Mouse (Mus musculus): ENCODE measurements around the gene Anks3. TPM values are rescaled to one million over a fixed set of nuclear protein-coding genes. Genes with fewer than 3 reads are reported as not detected.

Anks3 gene
- total RNA-seq, 2 experiments from 2014 or later = 13.0 to 15.3 TPM

DNA sequence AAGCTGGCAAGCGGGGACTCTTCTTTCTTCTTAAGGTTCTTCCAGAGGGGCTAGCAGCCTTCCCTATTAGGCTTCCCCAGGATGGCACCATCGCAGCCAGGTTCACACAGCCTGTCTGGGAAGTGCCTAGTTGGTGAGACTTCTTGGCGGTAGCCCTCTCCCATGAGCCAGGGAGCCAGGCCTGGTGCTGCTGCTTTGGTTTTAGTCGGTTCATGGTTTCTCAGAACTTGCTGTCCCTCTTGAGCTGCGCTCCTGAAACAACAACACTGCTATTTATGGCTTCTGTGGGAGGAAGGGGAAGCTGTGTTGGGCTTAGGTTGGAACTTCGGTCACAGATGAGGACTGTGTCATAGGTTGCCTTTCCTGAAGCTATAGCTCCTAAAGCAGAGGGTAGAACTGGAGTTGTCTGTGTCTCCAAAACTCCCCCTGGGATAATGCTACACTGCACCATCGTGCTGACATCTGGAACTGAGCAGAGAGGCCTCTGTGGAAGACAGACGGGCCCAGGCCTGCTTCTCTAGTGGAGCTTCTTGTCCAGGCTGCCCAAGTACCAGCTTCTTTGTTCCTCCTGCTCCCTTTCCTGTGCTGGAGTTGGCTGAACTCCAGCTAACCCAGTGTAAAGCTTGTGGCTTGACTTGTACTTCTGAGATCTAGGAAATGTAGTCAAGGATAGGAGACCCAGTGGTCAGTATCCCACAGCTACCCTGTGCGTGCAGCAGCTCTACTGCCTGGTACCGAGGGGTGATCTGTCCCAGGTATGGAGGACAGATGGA lies 27.9 kb downstream of the Anks3 start:
- no peak for ATAC-seq (replicated peaks; ENCODE audit: low FRiP score, poor library complexity, severe bottlenecking)

DNA sequence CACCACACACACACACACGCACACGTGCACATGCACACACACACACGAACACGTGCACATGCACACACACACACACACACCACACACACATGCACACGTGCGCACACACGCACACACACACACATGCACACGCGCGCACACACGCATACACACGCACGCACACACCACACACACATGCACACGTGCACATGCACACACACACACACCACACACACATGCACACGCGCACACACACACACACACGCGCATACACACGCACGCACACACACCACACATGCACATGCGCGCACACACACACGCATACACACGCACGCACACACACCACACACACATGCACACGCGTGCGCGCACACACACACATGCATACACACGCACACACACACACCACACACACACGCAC lies 28.6 kb downstream of the Anks3 start:
- no peak for ATAC-seq (replicated peaks; ENCODE audit: low FRiP score, poor library complexity, severe bottlenecking)

DNA sequence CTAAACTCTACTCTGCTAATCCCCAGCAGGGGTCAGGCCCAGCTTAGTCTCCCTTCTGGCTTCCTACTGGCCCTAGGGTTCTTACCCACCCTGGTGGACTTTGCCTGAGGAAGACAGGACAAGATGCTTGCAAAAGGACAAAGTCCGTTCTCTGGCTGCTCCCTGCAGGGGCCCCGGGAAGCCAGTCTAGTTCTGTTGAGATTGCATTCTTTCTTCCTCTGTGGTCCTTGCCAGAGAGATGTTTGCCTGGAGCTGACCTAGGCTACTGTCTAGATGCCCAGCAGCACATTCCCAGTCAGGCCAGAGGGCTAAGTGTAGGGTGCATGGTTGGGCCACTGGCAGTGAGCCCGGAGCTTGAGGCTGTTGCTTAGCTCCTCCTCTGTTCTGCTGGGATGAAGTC lies 31.6 kb downstream of the Anks3 start:
- no peak for ATAC-seq (replicated peaks; ENCODE audit: low FRiP score, poor library complexity, severe bottlenecking)

DNA sequence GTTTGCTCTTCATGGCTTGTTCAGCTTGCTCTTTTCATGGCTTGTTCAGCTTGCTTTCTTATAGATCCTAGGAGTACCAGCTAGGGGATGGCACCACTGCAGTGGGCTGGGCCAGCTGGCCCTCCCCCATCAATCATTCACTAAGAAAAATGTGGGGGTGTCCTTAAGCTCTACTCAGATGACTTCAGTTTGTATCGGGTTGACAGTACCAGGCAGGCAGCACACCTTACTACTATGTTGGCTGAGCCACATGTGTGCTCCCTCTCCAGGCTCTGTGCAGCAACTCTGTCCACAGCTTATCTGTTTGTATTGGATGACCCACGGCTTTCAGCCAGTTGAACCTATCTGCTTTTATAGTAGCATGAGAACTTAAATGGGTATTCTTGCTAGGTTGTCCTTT lies 35.5 kb downstream of the Anks3 start:
- no peak for ATAC-seq (replicated peaks; ENCODE audit: low FRiP score, poor library complexity, severe bottlenecking)

DNA sequence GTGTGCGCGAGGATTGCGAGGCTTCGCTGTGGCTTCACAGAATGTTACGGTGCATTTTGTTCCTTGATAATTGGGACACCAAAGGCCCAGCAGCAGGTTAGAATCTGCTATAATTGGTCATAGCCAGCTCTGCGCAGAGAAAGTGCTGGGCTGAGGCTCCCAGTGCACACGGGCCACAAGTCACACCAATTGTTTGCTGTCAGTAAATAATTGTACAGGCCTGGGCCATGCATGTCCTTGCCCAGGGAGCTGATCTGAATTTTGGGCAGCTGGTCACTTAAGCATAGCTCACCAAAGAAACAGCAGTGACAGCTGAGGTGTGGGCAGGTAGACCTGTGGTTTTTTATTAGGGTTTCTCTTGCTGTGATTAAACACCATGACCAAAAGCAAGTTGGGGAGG lies 36.0 kb downstream of the Anks3 start:
- ATAC-seq (replicated peaks; ENCODE audit: low FRiP score, poor library complexity, severe bottlenecking) = no peak

DNA sequence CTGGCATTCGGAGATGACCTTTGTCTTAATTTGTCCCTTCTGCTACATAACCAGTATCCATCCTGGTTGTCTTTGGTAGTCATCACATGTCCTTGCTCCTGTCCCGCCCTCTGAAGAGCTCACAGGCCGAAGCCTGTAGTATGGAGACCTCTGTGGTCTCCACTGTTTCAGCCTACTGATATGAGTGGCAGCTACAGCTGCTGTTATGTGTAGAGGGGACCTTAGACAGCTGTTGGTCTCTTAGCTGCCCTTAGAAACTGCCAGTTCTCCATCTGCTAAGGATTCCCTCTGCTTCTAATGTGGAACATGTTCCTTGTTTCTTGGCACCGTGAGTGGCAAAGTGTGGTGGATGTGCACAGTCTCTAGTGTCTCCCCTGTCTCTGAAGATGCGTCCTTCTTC lies 40.0 kb downstream of the Anks3 start:
- ATAC-seq (replicated peaks; ENCODE audit: low FRiP score, poor library complexity, severe bottlenecking) = no peak

DNA sequence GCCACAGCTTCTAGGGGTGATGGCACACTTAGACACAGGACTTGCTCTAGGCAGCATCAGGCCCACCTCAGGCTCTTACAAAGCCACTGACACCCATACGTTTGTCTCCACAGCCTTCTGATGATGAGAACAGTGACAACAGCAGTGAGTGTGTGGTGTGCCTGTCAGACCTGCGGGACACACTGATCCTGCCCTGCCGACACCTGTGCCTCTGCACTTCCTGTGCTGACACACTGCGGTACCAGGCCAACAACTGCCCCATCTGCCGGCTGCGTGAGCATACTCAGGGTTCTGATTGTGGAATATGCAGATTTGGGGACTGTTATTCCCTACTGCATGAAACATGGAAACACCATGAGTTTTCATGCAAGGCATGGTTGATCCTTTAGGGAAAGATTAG lies 41.5 kb downstream of the Anks3 start:
- ATAC-seq (replicated peaks; ENCODE audit: low FRiP score, poor library complexity, severe bottlenecking) = no peak

DNA sequence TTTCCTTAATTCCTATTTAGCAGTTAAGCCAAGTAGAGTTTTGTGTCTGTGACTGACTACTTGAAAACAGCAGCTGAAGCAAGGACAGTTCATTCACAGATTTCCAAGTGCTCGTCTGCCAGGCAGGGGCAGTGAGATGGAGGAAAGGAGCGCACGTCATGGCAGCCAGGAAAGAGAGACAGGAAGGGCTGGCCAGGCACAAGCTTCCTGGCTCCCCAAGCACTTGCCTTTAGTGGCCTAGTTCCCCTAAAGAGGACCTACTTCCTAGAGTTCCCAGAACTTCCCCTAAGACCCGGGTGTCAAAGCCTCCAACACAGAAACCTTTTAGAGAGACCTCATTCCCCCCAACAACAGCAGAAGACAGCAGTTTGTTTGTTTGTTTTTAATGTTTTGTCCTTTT lies 43.4 kb downstream of the Anks3 start:
- ATAC-seq (replicated peaks; ENCODE audit: low FRiP score, poor library complexity, severe bottlenecking) = no peak

DNA sequence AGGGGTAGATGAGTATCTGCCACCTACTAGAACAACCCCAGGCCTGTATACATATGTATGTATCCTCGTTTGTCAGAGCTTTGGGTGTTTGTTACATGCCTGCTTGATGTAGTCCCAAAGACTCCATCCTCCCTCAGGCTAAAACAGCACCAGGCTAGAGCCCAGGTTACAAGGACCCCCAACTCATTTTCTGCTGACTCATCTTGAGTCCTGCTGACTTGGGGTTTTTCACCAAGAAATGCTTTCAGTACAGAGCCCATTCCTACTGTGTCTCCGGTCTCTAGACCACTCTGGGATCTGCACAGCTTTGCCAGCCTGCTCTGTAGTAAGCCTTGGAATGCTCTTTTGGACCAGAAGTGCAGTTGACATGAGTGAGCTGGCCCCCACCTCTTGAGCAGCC lies 47.4 kb downstream of the Anks3 start:
- ATAC-seq (replicated peaks; ENCODE audit: low FRiP score, poor library complexity, severe bottlenecking) = no peak

DNA sequence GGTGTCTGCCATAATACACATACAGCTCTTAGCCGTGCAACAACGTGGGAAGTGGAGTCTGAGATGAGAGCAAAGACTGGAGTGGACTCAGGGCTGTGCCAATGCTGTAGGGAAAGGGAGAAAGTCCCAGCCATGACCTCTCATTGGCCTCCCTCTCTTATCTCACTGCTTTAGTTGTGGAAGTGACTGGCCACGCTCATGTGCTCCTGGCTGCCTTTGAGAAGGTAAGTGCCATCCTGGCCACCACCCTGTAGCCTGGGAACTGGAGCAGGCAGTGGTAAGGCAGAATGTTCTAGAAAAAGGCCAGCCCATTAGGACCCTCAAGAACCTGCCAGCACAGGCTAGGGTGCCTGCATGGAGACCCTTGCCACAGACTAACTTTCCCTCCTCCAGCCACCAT lies 48.1 kb downstream of the Anks3 start:
- ATAC-seq (replicated peaks; ENCODE audit: low FRiP score, poor library complexity, severe bottlenecking) = no peak

DNA sequence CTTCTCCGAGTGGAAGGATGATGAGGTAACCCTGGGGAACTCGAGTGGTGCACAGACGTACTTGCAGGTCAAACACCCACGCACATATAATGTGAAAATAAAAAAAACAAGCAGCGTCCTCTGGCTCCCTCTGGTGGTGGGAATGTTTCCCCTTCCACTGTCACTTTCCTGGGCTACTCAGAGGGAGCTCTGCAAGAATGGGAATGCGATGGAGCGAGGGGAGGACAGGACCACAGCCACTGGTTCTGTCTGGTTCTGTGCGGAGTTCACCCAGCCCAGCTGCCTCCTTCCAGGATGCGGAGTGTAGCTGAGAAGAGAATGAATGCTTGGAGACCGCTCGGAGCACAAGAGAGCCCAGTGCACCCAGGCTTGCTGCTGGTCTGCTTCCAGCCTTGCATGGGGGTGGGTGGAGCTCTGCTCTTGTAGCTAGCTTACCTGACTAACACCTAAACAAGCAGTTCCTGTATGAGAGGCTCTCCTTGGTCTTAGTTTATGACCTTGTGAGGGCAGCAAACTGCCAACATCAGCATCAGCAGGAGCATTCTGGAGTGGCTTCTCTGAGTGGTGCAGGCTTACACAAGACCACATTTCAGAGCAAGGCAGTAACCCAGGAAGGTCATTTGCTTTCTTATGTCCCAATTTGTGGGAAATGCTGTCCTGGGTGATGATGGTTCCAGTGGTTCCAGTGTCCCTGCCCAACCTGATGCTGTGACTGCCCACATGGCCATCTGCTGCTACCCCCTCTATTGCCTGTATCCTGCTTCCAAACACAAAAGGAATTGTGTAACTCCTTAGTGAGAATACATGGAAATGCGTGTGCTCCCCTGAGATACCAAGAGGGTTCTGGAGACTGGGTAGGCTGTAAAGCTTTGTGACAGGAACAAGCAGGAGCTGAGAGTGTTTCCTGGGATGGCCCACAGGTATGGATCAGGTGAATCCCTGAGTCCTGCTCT lies 49.9 kb downstream of the Anks3 start:
- ATAC-seq (replicated peaks; ENCODE audit: low FRiP score, poor library complexity, severe bottlenecking) = peak; percentile 69

DNA sequence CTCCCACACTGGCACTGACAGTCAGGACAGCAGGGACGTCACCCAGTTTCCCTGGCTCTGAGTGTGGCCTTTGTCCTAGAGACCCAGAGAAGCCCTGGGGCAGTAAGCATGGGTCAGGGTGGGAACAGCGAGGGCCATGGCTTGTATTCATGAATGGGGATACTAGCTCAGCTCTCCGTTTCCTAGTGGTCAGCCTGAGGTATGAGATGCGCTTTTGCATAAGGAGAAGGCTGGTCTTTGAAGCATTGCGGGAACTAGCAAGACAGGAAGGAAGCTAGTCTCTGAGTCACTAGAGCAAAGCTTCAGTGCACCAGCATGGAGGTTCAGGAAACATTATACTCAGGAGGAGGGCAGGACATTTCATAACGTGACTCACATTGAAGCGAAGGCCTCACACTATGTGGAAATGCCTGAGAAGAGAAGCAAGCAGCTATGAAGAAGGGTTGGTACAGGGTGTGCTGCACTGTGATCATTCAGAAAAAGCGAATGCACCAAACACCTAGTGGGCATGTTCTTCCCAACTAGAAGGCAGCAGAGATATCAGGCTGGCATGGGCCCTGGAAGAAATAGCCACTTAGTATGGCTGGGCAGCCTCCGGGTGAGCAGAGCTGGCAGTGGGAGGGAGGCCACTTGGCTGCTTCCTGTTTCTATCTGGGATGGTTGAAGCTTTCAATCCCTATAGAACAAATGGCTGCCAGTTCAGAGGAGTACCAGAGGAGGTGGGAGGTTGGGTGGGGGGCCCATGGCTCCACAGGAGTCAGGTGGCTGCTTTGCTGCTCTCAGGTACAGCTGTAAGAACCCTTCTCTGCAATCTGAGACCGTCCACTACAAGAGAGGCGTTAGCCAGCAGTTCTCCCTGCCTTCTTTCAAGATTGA lies 50.9 kb downstream of the Anks3 start:
- ATAC-seq (replicated peaks; ENCODE audit: low FRiP score, poor library complexity, severe bottlenecking) = peak; percentile 26; the same call in 1 of the 2 replicates

DNA sequence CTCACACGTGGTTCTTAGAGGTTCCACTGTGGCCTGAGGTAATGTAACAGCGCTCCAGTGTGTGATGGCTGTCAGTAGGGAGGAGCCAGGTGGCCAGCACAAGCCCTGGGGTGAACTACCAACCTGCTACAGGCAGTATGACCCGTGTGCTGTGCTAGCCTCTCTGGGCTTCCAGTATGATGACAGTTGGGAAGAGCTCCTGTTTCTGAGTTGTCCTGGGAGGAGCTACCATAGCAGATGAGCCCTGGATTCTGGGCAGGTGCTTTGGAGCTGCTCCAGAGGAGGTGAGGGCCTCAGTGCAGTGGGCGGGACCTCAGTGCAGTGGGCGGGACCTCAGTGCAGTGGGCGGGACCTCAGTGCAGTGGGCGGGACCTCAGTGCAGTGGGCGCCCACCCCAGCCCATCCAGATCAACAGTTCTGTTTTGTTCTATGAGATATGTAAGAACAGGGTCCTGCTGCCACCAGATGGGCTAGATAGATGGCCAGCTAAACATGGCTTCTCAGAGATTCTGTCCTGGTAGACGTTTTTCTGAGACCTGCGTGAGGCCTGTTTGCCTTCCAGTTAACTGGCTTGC lies 51.8 kb downstream of the Anks3 start:
- no peak for ATAC-seq (replicated peaks; ENCODE audit: low FRiP score, poor library complexity, severe bottlenecking)

DNA sequence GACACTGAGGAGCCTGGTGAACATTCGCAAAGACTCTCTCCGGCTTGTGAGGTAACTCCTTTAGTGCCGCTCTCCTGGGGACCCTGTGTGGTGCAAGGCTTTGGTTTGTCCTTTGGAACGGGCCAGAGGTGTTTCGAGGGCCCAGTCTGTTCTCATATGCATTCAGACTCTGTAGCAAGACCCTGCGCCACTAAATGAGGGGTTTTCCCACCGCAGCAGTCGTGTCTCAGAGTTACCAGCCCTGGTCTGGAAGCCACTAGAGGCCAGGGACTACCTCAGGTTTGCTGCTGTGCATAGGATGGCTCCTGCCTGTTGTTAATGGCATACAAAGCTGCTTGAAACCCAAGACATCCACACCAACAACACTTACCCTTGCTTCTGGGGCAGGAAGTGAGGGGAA lies 53.2 kb downstream of the Anks3 start:
- no peak for ATAC-seq (replicated peaks; ENCODE audit: low FRiP score, poor library complexity, severe bottlenecking)

DNA sequence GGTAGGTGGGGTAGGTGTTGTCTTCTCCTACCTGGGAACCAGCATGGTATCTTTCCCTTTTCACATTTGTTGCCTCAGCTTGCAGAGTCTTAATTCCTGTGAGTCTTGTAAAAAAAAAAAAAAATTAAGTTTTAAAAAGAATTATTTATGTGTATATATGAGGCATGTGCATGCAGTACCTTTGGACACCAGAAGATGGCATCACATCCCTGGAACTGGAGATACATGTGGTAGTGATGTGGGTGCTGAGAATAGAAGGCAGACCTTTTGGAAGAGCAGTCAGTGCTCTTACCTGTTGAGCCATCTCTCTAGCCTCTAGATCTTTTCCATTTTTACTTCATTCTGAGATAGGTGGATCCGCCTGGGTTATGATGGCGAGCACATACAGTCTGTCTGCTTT lies 54.3 kb downstream of the Anks3 start:
- no peak for ATAC-seq (replicated peaks; ENCODE audit: low FRiP score, poor library complexity, severe bottlenecking)

DNA sequence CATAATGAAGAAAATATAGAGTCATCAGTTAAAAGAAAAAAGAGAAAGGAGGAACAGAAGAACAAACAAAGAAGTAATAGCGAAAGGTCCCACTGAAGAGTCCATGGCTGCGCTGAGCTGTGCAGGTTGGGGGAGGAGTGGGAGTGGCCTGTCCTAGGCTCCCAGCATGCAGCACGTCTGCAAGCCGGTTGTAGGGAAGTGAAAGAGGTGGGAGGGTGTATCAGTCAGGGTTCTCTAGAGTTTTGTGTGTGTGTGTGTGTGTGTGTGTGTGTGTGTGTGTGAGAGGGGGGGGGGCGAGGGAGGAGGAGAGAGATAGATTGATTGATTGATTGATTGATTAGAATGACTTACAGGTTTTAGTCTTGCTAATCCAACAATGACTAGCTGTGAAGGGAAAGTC lies 56.0 kb downstream of the Anks3 start:
- no peak for ATAC-seq (replicated peaks; ENCODE audit: low FRiP score, poor library complexity, severe bottlenecking)

DNA sequence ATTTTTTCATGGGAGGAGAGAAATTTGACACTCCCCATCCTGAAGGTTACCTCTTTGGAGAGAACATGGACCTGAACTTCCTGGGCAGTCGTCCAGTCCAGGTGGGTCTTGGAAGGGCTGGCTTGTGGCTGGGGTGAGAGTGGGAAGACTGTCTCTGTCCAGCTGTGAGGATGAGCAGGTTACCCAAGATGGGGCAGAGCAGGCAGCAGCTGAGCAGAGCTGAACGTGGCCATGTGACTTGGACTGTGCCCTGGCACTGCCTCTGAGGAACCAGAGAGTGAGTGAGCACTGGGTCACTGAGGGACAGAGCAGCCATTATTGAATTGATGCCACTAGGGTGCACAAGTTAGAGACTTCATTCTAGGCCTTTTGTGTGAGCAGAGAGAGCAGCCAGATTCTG lies 56.6 kb downstream of the Anks3 start:
- no peak for ATAC-seq (replicated peaks; ENCODE audit: low FRiP score, poor library complexity, severe bottlenecking)

DNA sequence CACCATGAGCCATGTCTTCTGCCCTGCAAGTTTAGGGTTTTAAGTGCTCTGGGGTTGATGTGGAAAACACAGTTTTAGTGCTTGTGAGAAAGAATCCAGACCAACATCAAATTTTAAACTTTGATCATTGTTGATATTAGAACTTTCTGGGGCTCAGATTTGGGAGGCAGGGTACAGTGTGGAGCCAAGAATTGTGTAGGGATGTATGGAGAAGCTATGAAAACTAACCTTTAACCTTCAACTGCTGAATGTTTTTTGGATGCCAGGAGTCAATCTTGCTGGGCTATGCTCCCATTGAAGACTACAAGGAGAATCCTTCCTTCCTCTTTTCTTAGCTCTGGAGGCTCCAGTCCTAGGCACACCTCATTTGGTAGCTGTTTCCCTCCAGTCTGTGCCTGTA lies 57.4 kb downstream of the Anks3 start:
- ATAC-seq (replicated peaks; ENCODE audit: low FRiP score, poor library complexity, severe bottlenecking) = no peak

DNA sequence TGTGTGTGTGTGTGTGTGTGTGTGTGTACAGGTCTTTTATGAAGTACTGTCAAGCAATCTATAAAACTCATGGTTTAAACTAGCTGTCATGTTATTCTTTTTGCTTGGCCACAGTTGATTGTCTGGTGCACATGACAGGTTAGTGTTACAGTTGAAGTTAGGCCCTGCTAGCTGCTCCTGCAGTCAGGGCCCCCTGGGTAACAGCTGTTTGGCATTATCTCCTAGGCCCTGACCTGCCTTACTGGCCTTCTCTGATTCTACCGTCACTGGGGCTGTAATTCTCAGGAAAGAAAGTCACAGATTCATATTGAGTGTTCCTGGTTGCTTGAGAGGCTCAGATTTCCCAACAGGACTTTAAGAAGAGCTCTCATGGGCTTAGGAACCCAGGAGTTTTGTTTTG lies 58.4 kb downstream of the Anks3 start:
- no peak for ATAC-seq (replicated peaks; ENCODE audit: low FRiP score, poor library complexity, severe bottlenecking)

DNA sequence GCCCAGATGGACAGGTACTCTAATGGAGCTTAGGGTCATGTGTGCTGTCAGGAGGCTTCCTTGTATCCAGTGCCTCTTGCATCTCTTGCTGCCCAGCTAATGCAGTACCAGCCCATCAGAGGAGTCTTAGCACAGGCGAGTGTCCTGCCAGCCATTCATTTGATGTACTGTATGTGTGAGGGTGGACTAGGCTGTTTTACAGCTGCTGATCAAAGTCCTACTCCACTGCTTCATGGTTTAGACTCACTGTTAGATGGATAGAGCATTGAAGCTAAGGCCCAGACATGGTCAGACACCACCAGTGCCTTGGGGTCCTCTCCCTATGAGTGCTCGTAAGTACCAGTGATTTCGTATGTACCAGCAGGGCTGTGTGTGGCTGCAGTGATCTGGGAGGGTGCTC lies 59.1 kb downstream of the Anks3 start:
- no peak for ATAC-seq (replicated peaks; ENCODE audit: low FRiP score, poor library complexity, severe bottlenecking)
